In genomic region chr14:122226133-122226515, GRCm38 (mm10) we compare ENCODE assay signal across 14 mouse cellular contexts. TPM values are rescaled to one million over a fixed set of nuclear protein-coding genes. Genes with fewer than 3 reads are reported as not detected.
DNase-seq lines count a peak whose midpoint lies in the region; TF ChIP-seq lines count a peak whose summit lies in the region.
"Had no signal": no experiment of that assay in that cellular context is flagged by ENCODE, and none has a peak within 500 bp of the region (broad histone marks: within the 10 kb centered on the region; RNA-seq: fewer than 3 reads in every experiment).

No protein-coding gene starts in this region.

- no peak for TF ChIP-seq CTCF in thymus, adult 2 months (IDR thresholded peaks at IDR 0.05; ENCODE audit: borderline replicate concordance, control insufficient read depth, extremely low read depth, insufficient read depth, low read length, poor library complexity)

- intact Hi-C loops in left cerebral cortex, postnatal 4 days (cut with DNase I) = loop anchor here (5.0 to 10.0 kb wide), 5 partner anchors 159 to 1019 kb away; partner anchors contain the start of gene Zic2
- intact Hi-C loops in left cerebral cortex, postnatal 36 days (cut with DNase I) = loop anchor here (5.0 to 10.0 kb wide), 2 partner anchors 251 to 1019 kb away; partner anchors contain the start of gene Zic2

- H3K36me3 ChIP-seq in thymus, adult 2 months (ENCODE audit: control insufficient read depth, insufficient read depth, low read length) = no peaks in the 10 kb centered on the region
- H3K36me3 ChIP-seq: limb, embryonic 13.5 days; liver, embryonic 15.5 days had no signal

- DNase-seq in cerebellum, adult 11 months = peak; percentile 31
- no peak for DNase-seq in cerebellum, postnatal 4 days (ENCODE audit: low spot score in 2 of 2)
- DNase-seq in left cerebral cortex, postnatal 4 days = peak; percentile 50
- DNase-seq in left cerebral cortex, postnatal 36 days (ENCODE audit: low spot score in 2 of 2) = no peak
- peak; percentile 33 to 36 for DNase-seq in cerebellum, postnatal 36 days
- peak; percentile 57 for DNase-seq in retina, postnatal 1 day
- no peak for DNase-seq in adrenal gland, adult (ENCODE audit: inconsistent age in 2 of 2, low spot score in 1 of 2)
- DNase-seq in thymus, adult 2 months = no peak
- DNase-seq: adrenal gland, postnatal 36 days; heart, postnatal 10 days; lung, postnatal 10 days had no signal

- no peak overlapping the region for H3K27ac ChIP-seq in thymus, adult 2 months (ENCODE audit: control insufficient read depth, insufficient read depth, low read length)
- H3K27ac ChIP-seq: limb, embryonic 13.5 days; liver, embryonic 15.5 days had no signal

- no peak for TF ChIP-seq POLR2A in thymus, adult 2 months (IDR thresholded peaks at IDR 0.05; ENCODE audit: control insufficient read depth, extremely low read depth, insufficient read depth, low read length, poor library complexity)

- peaks cover 2% of the 10 kb centered on the region; the same call in 1 of the 2 replicates for H3K4me1 ChIP-seq in thymus, adult 2 months (replicated peaks; ENCODE audit: control insufficient read depth, insufficient read depth, low read length)

- H3K4me3 ChIP-seq in thymus, adult 2 months (ENCODE audit: control insufficient read depth, insufficient read depth, low read length) = no peak overlapping the region
- H3K4me3 ChIP-seq: limb, embryonic 13.5 days; liver, embryonic 15.5 days; megakaryocyte, embryonic 14.5 days had no signal

- no peaks in the 10 kb centered on the region for H3K27me3 ChIP-seq in thymus, adult 2 months (ENCODE audit: control insufficient read depth, insufficient read depth, low read length)

- WGBS in thymus, adult 2 months = 86% methylated on average over 2 of the region's 2 CpGs

RNA-seq across cellular contexts. Expression of gene Clybl, which starts 44.6 kb away (rescaled TPM):
- 1 to 10 TPM; 6.5 to 8.5 TPM for total RNA-seq in left cerebral cortex, postnatal 4 days (2021)
- total RNA-seq in left cerebral cortex, postnatal 36 days (2021) = 10 to 100 TPM; 21.2 to 31.3 TPM
- 4.3 and 5.5 TPM in 2 replicates for polyA plus RNA-seq in thymus, adult 2 months (2012; rRNA removed)

Comparison
In these comparisons a context has a peak if more than half of its experiments do, and no peak if none do; other contexts are left out.
1. DNase-seq: peak in cerebellum, adult 11 months (single experiment), left cerebral cortex, postnatal 4 days (single experiment), cerebellum, postnatal 36 days (2 of 2) and retina, postnatal 1 day (single experiment); none in cerebellum, postnatal 4 days (0 of 2), left cerebral cortex, postnatal 36 days (0 of 2), adrenal gland, adult (0 of 2) and thymus, adult 2 months (single experiment).